Mouse (Mus musculus): ENCODE data around the gene Slc35b4.

The Slc35b4 gene

DNA sequence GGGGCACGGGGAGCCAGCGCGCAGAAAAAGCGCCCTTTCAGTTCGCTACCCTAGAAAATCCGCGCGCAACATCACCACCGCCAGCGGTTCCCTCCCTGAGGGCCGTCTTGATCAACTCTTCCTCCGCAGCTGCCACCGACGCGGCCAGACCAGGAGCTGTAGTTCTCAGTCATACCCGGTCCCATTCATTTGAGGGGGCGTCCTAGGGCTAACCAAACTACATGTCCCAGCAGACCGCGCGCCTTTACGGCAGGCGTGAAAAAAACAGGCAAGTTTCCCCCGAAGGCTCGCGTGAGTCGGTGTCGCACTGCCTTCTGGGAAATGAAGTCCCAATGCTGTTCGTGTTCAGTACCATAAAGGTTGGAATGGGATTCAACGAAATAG, at the start of gene Slc35b4:
Gene Slc35b4 (minus strand): TSS at position 248 of the 384 bp plus-strand sequence.
- DNase-seq (ENCODE audit: low spot score), result peak; percentile 92

DNA sequence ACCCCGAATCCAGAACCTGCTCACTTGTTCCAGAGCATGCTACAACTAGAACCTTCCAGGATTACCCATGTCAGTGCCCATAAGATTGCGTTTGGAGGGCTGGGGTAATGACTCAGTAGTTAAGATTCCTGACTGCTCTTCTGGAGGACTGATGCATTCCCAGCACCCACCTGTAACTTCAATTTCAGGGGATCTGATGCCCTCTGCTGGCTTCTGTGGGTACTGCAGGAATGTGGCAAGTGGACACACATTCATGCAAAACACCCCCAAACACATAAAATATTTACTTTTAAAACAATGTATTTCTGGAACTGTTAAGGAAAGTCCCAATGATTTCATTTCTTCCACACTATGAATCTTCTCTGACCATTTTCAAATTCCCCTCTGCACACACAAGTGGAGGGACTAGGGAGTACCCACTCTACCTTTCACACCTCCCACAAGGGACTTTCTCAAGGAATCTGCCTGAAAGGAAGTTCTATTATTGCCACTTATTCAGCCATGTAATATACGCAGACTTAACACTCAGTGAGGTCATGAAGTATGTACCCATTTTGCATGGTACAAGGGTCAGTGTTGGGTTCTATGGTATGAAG, 48.2 kb upstream of the Slc35b4 start:
- no peak for DNase-seq (ENCODE audit: low spot score)

DNA sequence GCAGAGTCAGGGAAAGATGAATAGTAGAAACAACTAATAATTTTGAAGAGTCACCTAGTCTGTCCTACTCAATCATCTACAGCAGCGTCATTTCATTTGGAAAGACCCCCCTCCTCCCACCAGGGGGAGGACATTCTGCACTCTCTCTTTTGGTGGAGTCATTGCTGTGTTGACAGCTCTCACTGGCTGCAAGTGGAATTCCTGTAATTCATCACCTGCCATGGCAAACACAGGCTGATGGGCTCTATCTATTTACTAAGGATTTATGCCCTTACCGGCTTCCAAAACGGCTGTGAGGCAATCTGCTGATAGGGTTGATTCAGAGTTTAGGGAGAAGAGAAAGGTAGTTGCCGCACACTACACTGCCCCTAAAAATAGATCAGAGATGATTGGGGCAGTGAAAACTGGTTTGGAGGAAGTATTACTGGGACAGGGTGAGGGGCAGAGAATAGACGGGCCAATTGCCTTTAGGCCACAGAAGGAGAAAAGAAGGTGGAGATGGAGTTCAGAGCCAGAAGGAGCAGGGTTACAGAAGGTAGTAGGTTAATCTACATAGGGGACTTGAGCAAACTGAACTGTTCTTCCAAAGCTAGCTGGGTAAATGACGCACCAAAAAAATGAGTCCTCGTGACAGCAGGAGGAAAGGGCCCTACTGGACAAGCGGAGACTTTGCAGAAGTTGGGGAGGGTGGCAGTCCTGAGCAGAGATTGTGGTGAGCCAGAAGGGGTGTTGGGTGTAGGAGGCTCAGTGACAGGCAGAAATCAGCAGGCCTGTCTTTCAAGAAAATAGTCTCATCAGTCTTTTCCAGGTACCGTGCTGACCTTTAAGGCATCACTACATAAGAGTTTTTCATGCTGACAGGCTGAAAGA, 39.8 kb upstream of the Slc35b4 start:
- no peak for DNase-seq (ENCODE audit: low spot score)

DNA sequence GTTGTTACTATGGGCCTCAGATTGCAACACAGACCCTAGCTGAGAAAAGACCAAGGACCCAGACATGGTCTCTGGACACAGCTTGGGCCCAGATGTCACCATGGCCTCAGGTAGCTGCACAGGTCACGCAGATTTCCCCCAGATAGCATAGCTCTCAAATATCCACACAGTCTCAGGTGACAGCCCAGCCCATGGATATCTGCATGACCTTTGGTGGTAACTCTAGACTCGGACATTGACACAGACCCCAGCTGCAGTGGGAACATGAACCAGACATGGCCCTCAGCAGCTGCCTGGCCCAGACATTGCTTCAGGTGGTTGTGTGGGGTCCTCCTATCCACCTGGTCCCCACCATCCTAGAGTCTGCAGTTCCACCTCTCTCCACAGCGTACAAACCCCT, 28.8 kb upstream of the Slc35b4 start:
- DNase-seq (ENCODE audit: low spot score), result no peak

DNA sequence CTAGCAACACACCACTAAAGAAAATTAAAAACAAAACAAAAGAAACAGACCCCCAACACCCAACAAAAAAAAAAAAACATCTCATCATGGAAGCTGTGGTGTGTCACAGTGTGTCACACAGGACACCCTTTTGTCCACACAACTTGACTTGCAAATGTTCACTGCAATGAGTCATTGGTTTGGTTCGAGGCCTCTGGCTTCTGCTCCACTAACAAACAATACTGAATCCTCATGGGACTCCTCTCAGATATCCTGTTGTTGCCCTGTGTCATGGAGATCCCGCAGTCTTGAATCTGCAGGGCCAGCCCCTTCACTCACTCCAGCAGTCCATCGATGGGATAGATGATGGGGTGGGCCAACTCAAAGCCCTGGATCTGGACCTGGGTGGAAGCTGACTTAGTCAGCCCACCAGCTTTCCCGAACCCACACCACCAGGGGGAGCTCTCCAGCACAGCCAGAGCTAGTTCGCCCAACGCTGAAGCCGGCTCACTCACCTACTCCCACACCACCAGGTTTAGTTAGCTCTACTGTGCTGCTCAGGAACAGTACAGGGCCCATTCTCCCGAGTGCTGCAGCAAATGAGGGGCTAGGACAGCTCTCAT, 28.2 kb upstream of the Slc35b4 start:
- DNase-seq (ENCODE audit: low spot score), result peak; percentile 5

DNA sequence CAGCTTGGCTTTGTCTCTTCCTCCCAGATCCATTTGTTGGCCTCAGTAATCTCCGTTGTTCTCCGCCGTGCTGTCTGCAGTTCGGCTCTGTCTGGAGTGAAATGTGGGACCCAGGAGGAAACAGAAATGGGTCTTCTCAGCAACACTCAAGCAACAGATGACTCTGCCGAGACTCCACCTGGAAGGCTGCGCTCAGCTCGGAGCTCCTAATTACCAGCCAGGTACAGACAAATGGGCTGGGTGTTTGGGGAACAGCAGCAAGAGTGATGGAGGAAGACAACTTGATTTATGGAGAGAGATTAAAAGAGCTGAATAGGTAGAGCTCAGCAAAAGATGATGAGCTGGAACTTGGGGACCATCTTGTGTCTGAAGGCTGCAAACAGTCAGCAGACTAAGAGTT, 26.6 kb upstream of the Slc35b4 start:
- no peak for DNase-seq (ENCODE audit: low spot score)

DNA sequence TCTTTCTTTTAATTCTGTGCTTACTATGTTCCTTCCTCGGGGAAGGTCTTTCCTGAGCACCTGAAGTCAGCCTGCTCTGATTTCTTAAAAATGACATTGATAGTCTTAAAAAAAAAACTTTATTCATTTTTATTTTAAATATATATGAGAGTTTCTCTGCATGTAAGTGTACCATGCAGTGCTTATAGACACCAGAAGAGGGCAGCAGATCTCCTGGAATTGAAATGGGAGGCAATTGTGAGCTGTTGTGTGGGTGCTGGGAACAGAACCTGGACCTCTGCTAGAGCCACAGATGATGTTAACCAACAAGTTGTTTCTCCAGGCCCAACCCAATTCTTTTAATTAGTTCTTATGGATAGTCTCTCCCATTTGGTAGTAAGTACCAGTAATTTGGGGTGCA, 18.1 kb upstream of the Slc35b4 start:
- no peak for DNase-seq (ENCODE audit: low spot score)

DNA sequence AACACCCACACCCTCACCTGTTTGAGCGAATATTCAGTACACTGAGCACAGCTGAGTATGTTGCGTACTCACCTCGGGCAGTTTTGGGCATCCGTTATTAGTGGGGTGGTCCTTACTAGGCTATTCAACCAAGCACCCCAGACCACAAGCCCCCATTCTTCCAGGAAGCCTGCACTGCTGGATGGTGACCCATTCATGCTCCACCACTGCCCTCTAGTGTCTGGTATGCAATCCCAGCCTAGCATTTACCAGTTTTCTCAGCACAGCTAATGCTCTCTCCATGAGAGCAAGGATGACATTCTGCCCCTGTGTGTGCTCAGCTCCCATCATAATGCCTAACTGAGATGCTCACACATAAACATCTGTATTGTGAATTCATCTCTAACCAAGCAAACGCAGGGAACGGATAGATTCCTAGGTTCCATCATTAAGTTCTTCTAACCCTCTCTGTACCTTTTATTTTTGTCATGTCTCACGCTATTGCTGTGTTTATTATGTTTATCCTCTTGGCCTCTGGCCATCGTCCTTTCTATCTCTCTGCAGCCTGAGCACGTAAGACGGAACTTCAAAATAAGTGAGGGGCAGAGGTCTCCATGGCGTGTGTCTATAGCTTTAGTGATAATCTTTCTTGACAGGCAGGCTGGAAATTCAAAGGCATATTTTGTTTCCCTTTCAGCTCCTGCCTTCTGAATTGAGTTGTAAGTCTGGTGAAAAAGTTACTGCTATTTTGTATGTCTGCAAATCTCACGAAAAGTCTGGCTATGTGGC, 17.0 kb upstream of the Slc35b4 start:
- peak; percentile 32 for DNase-seq (ENCODE audit: low spot score)

DNA sequence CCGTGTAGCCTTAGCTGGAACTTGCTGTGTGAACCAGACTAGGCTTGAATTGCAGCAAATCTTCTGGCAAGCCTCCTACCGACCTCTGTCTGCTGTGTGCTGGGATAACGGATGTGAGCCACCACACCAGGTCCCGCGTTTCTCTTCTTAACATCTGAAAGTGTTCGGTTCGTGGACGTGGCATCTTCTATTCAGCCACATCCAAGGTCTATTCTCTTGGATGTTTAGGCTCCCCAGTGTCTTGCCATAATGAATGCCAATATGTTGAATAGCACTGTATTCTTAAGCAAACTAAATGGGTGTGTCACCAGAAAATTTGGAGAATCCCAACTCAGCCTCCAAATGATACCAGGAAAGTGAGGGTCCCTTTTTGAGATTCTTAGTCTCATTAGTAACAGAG, 14.5 kb upstream of the Slc35b4 start:
- no peak for DNase-seq (ENCODE audit: low spot score)

DNA sequence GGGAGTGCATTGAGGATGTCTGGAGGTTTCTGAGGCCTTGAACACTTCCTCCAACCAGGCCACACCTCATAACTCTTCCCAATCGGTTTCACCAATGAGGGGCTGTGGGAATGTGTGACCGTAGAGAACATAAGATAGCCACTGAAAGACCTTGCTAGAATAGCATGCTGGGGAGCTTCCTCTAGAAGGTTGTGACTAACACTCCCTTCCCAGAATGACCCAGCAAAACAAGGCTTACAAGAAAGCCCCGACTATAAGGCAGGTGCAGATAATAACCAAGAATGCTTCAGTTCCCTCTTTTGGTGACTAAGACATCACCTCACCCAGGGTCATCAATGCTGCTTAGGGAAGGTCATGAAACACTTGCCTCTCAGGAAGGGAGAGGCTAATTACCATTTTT, 12.6 kb upstream of the Slc35b4 start:
- DNase-seq (ENCODE audit: low spot score), result no peak

DNA sequence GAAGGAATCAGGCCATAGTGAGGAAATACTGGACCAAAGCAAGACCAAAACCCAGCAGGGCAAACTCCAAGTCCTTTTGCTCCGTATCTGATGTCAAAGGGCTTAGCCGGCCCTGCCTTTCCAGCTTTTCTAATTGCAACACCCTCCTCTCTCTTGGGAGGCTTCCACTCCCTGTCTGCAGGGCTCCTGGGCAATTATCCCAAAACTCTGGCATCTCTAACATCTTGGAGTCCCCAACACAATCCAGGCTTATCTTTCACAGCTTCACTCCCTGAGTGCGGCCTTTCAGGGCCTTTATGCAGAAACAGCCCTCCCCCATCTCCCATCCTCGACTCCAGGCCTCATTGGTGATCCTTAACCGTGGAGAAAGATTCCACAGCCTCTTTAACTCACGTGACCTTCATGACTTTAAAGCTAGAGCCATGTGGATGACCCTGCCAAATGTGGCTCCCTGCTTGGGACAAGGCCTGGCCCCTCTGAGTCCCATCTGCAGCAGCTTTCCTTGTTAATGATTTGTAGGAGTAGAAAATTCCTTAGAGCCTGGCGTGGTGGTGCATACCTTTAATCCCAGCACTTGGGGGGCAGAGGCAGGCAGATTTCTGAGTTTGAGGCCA, 11.2 kb upstream of the Slc35b4 start:
- DNase-seq (ENCODE audit: low spot score), result no peak

DNA sequence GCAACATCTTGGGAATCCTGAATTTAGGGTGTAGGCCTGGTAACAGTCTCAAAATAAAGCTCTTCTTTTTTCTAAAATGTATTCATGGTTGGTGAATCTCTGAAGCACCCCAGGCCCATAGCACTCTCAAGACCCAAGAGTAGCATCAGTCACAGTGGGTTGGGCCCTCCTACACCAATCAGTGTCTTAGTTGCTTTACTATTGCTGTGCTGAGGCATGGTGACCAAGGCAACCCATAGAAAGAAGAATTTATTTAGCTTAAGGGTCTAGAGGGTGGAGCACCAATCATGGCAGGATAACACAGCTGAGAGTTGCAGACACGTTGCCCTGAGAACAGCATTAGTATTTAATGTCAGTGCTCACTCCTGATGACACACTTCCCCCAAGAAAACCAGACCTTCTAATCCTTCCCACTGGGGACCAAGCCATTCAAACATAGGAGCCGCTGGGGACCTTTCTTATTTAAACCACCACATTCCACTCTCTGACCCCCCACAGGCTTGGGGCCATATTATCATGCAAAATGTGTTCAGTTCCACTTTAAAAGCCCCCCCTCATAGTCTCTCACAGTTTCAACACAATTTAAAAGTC, 10.5 kb upstream of the Slc35b4 start:
- DNase-seq (ENCODE audit: low spot score), result no peak

DNA sequence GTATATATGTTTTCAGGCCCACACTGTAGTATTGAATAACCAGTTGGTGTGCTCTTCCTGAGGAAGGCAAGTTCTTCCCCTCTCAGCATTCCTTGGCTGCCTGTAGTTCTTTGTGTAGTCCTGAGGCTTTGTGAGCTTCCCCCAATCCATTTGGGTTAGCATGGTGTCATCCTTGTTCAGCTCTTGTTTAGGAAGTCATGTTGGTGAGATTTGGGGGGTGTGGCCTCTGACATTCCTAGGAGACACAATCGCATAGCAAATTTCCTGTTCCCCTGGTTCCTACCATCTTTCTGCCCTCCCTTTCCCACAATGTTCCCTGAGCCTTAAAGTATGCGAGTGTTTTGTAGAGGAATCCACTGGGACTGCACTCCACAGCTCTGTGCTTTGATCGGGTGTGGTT, 6.4 kb upstream of the Slc35b4 start:
- DNase-seq (ENCODE audit: low spot score), result no peak

DNA sequence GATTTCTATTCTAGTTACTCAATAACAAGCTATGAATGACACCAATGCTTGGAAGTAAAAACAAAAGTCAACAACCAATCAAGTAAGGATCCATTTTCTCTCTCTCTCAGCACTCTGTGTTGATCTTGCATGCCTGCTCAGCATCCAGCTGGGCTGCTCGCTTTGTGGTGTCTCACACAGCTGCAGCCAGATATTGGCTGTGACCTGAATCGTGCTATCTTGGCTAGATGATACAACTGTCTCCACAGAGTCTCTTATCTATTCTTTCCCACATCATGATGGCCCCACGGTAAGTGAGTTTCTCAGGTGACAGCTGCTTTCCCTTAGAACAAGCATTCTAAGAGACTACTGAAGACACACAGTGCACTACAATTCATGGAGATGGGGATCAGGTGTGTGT, 5.0 kb upstream of the Slc35b4 start:
- no peak for DNase-seq (ENCODE audit: low spot score)

DNA sequence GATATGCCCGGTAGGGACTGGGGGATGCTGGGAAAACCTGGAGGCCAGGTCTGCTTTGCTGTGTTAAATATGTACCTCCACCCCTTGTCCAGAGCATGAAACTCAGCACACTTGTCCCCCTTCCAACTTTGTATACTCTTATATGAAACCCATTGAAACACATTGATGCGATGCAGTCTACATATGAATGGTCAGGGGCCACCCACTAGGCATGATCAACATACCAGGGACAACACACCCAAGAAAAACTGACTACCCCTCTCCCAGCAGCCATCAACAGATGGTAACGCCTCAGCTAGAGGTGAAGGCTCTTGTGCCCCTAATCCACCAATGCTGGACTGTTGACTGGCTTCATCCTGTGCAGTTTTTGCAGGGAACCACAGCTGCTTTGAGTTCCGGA, 3.0 kb upstream of the Slc35b4 start:
- no peak for DNase-seq (ENCODE audit: low spot score)

DNA sequence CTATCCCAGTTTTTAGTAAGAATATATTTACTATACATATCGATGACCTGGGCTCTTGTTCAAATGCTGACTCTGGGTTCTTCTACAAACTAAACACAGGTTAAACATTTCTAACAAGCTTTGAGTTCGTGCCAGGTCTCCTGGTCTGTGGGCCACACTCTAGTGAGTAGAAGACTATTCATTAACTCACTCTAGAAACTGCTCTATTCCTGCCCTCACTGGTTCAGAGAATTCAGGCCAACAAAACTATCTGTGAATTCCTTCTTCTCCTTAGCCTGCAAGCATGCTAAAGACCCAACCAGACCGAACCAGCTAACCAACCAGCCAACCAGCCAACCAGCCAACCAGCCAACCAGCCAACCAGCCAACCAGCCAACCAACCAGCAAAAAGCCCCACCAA, 2.1 kb upstream of the Slc35b4 start:
- no peak for DNase-seq (ENCODE audit: low spot score)

DNA sequence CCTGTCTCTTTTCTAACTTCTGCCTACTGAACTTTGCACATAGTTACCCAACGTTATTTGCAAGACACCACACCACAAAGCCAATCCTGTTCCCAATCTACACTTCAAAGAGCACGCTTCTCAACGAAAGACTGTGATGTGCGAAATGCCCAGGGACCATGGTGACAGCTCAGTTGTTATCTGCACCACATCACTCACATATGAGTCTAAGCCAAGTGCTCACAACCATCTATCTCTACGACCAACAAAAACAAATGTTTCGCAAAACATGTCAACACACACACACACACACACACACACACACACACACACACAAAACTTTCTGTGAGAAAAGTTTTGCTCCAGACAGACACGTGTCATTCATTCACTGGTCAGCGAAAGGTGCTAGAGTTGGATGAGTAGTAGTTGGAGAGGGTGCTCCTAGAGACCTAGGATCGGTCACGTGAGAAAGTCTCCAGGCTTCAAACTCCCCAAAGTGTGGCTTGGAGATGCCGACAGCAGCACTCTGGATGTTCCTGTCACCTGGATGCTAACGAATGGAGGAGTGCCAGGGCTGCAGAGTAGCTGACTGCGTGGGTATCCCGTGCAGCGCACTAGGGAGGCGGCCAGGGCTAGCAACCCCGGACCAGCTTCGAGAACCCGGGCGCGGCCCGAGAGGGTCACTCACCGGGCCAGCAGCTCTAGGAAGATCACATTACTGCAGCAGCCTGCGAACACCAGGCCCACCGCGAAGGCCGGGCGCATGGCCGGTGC, 624 bp downstream of the Slc35b4 start:
- DNase-seq (ENCODE audit: low spot score), result peak; percentile 67

DNA sequence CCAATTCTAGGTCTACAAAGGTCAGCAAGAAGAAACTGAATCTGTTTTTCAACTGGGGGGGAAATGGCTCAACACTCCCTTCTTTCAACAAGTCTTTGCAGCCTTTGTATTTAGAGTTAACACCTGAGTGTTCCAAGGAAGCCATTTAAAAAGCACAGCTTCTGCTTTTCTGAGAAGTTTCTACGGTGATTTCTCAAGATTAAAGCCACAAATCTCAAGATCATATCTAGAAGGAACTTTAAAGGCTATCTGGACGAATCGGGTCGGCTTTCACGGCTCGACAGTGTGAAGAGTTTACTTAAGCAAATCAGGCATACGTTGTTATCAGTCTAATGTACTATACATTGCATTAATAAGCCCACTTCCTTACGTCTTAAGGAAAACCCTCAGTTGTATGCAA, 2.2 kb downstream of the Slc35b4 start:
- DNase-seq (ENCODE audit: low spot score), result no peak

DNA sequence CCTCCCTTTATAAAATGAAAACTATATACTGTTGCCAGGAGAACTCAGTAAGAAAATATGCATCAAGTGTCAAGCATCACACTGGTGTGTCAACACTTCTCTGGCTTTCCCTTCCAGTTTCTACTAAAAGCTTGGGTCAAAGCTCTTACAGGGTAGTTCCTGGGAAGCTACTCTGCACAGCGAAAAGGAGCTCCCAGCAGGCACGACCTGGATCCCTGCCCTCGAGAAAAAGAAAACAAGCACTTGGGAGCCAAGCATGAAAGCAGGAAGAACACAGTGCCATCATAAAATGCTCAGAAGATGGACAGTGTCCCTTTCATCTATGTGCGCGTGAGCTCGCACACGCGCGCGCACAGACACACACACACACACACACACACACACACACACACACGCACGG, 3.7 kb downstream of the Slc35b4 start:
- no peak for DNase-seq (ENCODE audit: low spot score)

DNA sequence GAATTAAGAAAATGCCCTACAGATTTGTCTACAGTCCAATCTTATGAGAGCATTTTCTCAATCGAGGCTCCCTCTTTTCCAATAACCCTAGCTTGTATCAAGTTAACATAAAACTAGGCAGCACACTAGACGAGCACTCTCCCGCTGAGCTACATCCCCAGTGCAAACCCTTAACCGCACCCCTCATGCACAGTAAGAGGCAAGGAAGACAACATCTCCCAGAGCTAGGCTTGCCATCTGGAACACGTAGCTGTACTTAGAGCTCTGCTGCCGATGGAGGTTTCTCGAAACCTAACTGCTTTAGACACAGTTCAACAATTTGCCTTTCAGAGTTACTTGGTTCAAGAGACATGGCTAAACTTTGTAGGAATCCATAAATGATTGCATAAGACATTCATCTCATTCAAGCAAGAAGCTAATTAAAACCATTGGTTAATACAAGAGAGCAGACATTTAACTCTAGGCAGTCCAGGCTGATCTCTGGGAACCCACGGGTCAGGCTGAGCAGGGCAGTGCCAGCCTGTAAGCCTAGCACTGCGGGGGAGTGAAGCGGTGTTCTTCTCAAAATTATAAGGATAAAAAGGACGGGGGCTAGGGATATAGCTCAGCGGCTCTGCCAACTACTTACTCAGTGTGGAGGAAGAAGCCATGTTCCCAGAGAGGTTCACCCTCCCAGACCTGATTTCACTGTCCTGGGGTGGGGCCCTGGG, 5.0 kb downstream of the Slc35b4 start:
- DNase-seq (ENCODE audit: low spot score), result no peak

Measured in T-cell, adult 2 months (primary cell).